Mouse (Mus musculus): Measurements from ENCODE around the gene Rnf157. TPM values are rescaled to one million over a fixed set of nuclear protein-coding genes. Genes with fewer than 3 reads are reported as not detected.

The Rnf157 gene
- polyA plus RNA-seq, 1 experiment from 2014 or later = 18.1 TPM

DNA sequence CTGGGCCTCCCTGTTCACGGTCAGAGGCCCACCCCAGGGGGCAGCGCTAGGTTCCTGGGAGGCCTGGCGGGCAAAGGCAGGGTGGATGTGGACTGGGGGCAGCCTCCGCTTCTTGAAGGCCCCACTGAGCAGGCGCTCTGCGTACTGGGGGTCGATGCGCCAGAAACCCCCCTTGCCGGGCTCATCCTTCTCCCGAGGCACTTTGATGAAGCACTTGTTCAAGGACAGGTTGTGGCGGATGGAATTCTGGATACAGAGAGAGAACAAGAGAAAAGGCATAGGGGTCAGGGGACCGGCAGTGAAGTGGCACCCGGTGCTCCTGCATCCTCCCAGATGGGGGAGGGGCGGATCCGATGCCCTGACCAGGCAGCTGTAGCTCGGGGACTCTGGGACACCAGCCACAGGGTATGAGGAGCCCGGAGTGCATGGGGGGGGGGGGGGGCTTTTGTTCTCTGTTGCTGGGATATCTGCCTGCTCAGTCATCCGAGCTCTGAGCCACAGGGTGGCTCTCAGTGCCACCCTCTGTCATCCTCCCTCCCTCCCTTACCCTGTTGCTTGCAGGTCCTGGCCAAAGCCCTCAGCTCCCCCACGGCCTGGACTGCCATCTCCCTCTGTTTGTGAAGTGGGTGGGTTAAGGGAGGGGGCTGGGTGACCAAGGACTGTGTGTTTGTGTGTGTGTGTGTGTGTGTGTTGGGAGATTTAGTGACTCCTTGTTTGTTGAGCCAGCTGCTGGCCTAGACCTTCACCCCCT lies 80.4 kb downstream of the Rnf157 start:
- Histone ChIP-seq H3K9me3 (ENCODE audit: control insufficient read depth, low read length) (no peaks in the 10 kb centered on the region), H3K27me3 (ENCODE audit: control insufficient read depth, insufficient read depth, low read length) (peaks cover 19% of the 10 kb centered on the region), H3K27ac (ENCODE audit: low read depth, low read length) (peak overlapping the region; percentile 54), H3K36me3 (ENCODE audit: control insufficient read depth, insufficient read depth, low read length) (no peaks in the 10 kb centered on the region), H3K4me1 (ENCODE audit: control insufficient read depth, insufficient read depth, low read length) (peaks cover 61% of the 10 kb centered on the region), H3K9ac (ENCODE audit: low read length) (peak overlapping the region; percentile 9; the same call in 1 of the 2 replicates), H3K4me2 (peak overlapping the region; percentile 0; the same call in 1 of the 2 replicates), H3K4me3 (ENCODE audit: low read depth, low read length) (no peak overlapping the region)
- ATAC-seq (ENCODE audit: low FRiP score) (peak; percentile 68), DNase-seq (ENCODE audit: low spot score, missing footprints) (peak; percentile 93)
- WGBS = 24% methylated on average over 19 of the region's 19 CpGs

DNA sequence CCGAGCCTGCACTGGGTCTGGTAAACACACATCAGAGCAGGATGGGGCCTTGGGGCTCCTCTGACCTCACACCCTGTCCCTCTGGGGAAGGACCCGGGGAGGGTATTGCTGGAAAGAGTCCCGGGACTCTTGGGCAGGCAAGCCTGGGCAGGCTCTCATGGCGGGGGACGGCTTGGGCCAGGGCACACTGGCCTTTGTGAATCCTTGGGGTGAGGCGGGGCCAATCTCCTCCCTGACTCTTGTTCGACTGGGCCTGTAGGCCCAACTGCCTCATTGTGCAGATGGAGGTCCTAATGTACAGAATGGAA lies 82.7 kb downstream of the Rnf157 start:
- H3K27me3 ChIP-seq (ENCODE audit: control insufficient read depth, insufficient read depth, low read length) = peaks cover 19% of the 10 kb centered on the region
- no peaks in the 10 kb centered on the region for H3K9me3 ChIP-seq (ENCODE audit: control insufficient read depth, low read length)
- no peaks in the 10 kb centered on the region for H3K36me3 ChIP-seq (ENCODE audit: control insufficient read depth, insufficient read depth, low read length)
- peak overlapping the region; percentile 60 for H3K27ac ChIP-seq (ENCODE audit: low read depth, low read length)
- WGBS = 60% methylated on average over 7 of the region's 7 CpGs
- H3K4me1 ChIP-seq (ENCODE audit: control insufficient read depth, insufficient read depth, low read length) = peaks cover 52% of the 10 kb centered on the region
- peak overlapping the region; percentile 36; the same call in 1 of the 2 replicates for H3K9ac ChIP-seq (ENCODE audit: low read length)
- no peak overlapping the region for H3K4me3 ChIP-seq (ENCODE audit: low read depth, low read length)
- ATAC-seq (ENCODE audit: low FRiP score) = no peak
- H3K4me2 ChIP-seq = no peak overlapping the region
- DNase-seq (ENCODE audit: low spot score, missing footprints) = no peak

DNA sequence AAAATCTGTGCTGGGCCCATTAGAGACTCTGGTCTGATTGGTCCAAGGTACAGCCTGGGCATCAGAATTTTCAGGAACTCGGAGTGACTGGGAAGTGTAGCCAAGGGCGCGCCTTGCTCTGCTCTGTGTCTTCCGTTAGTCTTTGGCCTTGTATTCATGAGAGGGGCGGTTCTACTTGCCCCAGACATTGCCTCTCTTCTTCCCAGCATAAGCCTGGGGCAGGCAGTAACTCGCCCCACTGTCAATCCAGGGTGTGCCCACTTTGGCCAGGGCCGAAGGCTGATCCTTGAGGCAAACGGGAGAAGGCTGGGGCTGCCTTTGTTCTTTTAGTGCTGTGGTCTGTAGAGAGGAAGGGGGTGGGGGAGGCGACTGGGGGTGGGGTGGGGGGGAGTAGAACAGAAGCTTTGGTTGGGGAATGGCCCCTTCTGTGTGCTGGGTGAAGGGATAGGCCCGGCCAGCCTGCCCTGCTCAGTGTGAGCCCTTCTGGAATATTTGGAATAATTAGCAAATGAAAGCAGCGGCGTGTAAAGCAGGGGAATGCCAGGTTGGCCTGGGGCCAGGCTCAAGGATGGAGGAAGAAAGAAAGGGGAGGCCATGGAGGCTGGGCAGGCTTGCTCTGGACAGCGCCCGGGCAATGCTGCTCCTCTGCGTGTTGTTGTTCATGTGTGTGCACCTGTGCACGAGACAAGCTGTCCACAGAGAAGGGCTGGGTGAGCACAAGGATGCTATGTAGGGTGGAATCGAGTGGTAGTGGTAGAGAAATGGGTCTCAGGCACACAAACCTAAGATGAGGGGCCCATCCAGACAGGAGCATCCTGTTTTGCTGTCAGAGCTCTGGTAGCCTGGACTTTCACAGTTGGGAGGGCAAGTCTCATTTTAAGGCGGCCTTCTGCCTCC lies 83.3 kb downstream of the Rnf157 start:
- ATAC-seq (ENCODE audit: low FRiP score) = peak; percentile 60; the same call in 1 of the 2 replicates
- no peak overlapping the region for H3K4me3 ChIP-seq (ENCODE audit: low read depth, low read length)
- peaks cover 16% of the 10 kb centered on the region for H3K27me3 ChIP-seq (ENCODE audit: control insufficient read depth, insufficient read depth, low read length)
- peak overlapping the region; percentile 60 for H3K27ac ChIP-seq (ENCODE audit: low read depth, low read length)
- no peak overlapping the region for H3K4me2 ChIP-seq
- peaks cover 46% of the 10 kb centered on the region for H3K4me1 ChIP-seq (ENCODE audit: control insufficient read depth, insufficient read depth, low read length)
- WGBS = 40% methylated on average over 18 of the region's 18 CpGs
- peak; percentile 92 for DNase-seq (ENCODE audit: low spot score, missing footprints)
- no peaks in the 10 kb centered on the region for H3K36me3 ChIP-seq (ENCODE audit: control insufficient read depth, insufficient read depth, low read length)
- peak overlapping the region; percentile 28 for H3K9ac ChIP-seq (ENCODE audit: low read length)
- H3K9me3 ChIP-seq (ENCODE audit: control insufficient read depth, low read length) = no peaks in the 10 kb centered on the region

DNA sequence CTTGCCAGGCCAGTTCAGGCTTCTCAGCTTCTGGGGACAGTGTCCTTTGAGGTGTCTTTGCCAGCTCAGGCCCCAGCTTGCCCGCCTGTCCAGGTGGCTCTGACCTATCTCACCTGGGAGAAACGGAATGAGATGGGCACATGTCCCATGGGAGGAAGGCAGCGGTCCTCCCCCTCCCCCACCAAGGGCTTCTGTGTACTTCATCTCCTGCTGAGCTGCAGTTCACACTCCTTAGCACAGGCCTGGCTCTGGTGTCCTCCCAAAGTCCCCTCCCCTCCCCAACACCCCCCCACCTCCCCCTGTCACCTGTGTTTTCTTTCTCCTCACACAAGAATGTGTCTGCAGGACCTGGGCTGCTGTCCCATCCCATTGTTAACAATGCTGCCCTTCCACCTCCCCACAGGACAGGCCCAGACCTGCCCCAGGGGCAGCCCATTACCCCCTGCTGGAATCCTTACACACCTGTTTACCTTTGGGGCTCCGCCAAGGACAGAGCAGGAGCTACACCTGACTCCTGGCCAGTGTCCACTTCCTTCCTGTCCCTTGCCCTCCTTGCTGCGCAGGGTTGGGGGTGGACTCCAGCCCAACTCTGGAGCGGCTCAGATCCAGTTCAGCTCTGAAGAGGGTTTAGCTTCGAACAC lies 85.7 kb downstream of the Rnf157 start:
- WGBS = 68% methylated on average over 7 of the region's 7 CpGs
- no peak overlapping the region for H3K4me2 ChIP-seq
- H3K9ac ChIP-seq (ENCODE audit: low read length) = no peak overlapping the region
- no peak overlapping the region for H3K27ac ChIP-seq (ENCODE audit: low read depth, low read length)
- H3K9me3 ChIP-seq (ENCODE audit: control insufficient read depth, low read length) = no peaks in the 10 kb centered on the region
- H3K36me3 ChIP-seq (ENCODE audit: control insufficient read depth, insufficient read depth, low read length) = no peaks in the 10 kb centered on the region
- ATAC-seq (ENCODE audit: low FRiP score) = no peak
- H3K27me3 ChIP-seq (ENCODE audit: control insufficient read depth, insufficient read depth, low read length) = no peaks in the 10 kb centered on the region; the same call in 1 of the 2 replicates
- peaks cover 22% of the 10 kb centered on the region for H3K4me1 ChIP-seq (ENCODE audit: control insufficient read depth, insufficient read depth, low read length)
- no peak overlapping the region for H3K4me3 ChIP-seq (ENCODE audit: low read depth, low read length)
- DNase-seq (ENCODE audit: low spot score, missing footprints) = no peak

DNA sequence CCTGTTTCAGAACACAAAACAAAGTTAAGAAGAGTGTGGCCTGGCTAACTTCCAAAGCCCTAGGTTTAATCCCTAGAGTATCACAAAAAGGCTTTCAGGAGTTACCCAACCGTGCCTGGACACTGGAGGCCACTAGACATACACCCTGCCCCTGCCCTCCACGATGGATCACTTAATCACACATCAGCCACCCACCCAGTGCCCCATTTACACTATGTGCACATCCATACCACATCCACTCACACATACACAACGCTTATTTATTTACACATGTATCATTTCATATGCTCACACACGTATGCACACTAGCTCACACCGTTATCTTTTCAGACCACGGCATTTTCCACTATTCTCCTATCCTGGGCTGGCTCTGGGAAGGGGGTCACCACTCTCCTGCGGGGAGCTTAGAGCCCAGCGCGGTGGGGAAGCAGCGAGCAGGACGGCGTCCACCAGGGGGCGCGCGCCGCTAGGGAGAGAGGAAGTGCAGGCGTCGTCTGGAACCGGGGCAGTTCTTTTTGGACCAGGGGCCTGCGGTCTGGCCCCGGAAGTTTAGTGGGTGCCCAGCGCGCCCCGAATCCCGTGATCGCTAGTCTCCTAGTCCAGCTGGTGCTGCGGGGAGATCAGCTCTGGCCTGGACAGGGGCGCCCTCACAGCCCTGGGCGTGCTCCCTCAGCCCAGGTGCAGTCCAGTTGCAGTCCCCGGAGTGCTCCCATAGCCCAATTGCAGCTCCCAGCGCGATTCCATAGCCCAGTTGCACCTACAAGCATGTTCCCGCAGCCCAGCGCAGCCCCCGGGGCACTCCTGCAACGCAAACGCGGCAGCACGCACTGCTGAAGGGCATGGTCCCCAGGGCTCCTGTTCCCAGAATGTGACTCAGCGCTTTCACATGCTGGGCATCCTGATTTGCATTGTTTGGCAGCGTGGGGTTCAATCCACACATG lies 93.8 kb downstream of the Rnf157 start:
- DNase-seq (ENCODE audit: low spot score, missing footprints) = peak; percentile 99
- Histone ChIP-seq H3K9me3 (ENCODE audit: control insufficient read depth, low read length) (no peaks in the 10 kb centered on the region), H3K27me3 (ENCODE audit: control insufficient read depth, insufficient read depth, low read length) (no peaks in the 10 kb centered on the region), H3K4me3 (ENCODE audit: low read depth, low read length) (peak overlapping the region; percentile 32), H3K27ac (ENCODE audit: low read depth, low read length) (no peak overlapping the region), H3K4me2 (peak overlapping the region; percentile 84), H3K36me3 (ENCODE audit: control insufficient read depth, insufficient read depth, low read length) (no peaks in the 10 kb centered on the region), H3K9ac (ENCODE audit: low read length) (peak overlapping the region; percentile 68), H3K4me1 (ENCODE audit: control insufficient read depth, insufficient read depth, low read length) (peaks cover 10% of the 10 kb centered on the region)
- WGBS = under 1% methylated on average over 41 of the region's 41 CpGs
- ATAC-seq (ENCODE audit: low FRiP score) = peak; percentile 78

DNA sequence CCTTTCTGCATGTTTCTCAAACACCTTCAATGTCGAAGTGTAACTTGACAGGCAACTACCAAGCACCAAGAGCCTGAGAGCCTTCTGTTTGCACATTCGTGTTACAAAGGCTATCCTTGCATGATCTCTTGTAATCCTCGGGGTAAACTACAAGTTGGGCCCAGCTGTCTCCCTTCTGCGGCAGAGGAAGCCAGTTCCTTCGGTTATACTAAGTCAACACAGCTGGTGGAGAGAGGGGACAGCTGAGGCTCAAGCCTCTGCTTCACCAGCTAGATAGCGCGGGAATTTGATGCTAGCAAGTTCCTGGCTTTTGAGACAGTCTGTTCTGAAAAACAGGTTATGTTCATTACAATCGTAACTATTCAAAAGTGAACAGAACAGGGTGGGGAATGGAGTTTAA lies 100.5 kb downstream of the Rnf157 start:
- no peak overlapping the region for H3K27ac ChIP-seq (ENCODE audit: low read depth, low read length)
- no peaks in the 10 kb centered on the region for H3K27me3 ChIP-seq (ENCODE audit: control insufficient read depth, insufficient read depth, low read length)
- H3K4me1 ChIP-seq (ENCODE audit: control insufficient read depth, insufficient read depth, low read length) = peaks cover 5% of the 10 kb centered on the region
- no peak overlapping the region for H3K4me3 ChIP-seq (ENCODE audit: low read depth, low read length)
- no peak overlapping the region for H3K4me2 ChIP-seq
- no peak overlapping the region for H3K9ac ChIP-seq (ENCODE audit: low read length)
- H3K9me3 ChIP-seq (ENCODE audit: control insufficient read depth, low read length) = no peaks in the 10 kb centered on the region
- ATAC-seq (ENCODE audit: low FRiP score) (peak; percentile 59; the same call in 1 of the 2 replicates), DNase-seq (ENCODE audit: low spot score, missing footprints) (peak; percentile 85)
- no peaks in the 10 kb centered on the region for H3K36me3 ChIP-seq (ENCODE audit: control insufficient read depth, insufficient read depth, low read length)
- 63% methylated on average over 8 of the region's 8 CpGs for WGBS

DNA sequence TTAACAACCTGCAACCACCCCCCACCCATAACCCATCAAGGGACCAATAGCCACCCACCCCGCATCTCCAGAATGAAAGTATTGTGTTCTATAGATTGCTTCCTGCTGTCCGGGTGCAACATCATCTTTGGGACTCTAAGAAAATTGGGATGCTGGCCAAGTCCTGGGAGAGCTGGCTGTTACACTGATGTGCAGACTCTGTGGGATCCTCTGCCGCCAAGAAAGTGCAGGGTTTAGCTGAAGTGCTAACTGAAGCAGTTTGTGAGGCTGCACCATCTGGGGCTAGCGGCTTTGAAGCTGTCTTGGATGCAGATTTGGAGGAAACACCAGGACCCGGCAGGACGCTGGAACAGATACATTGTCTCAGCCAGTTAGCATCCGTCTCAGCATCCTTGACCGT lies 101.7 kb downstream of the Rnf157 start:
- H3K4me1 ChIP-seq (ENCODE audit: control insufficient read depth, insufficient read depth, low read length) = peaks cover 5% of the 10 kb centered on the region
- ATAC-seq (ENCODE audit: low FRiP score) (no peak), DNase-seq (ENCODE audit: low spot score, missing footprints) (no peak)
- H3K9me3 ChIP-seq (ENCODE audit: control insufficient read depth, low read length) = no peaks in the 10 kb centered on the region
- no peaks in the 10 kb centered on the region for H3K27me3 ChIP-seq (ENCODE audit: control insufficient read depth, insufficient read depth, low read length)
- no peak overlapping the region for H3K4me3 ChIP-seq (ENCODE audit: low read depth, low read length)
- no peak overlapping the region for H3K4me2 ChIP-seq
- H3K36me3 ChIP-seq (ENCODE audit: control insufficient read depth, insufficient read depth, low read length) = no peaks in the 10 kb centered on the region
- no peak overlapping the region for H3K9ac ChIP-seq (ENCODE audit: low read length)
- 64% methylated on average over 8 of the region's 8 CpGs for WGBS
- no peak overlapping the region for H3K27ac ChIP-seq (ENCODE audit: low read depth, low read length)

DNA sequence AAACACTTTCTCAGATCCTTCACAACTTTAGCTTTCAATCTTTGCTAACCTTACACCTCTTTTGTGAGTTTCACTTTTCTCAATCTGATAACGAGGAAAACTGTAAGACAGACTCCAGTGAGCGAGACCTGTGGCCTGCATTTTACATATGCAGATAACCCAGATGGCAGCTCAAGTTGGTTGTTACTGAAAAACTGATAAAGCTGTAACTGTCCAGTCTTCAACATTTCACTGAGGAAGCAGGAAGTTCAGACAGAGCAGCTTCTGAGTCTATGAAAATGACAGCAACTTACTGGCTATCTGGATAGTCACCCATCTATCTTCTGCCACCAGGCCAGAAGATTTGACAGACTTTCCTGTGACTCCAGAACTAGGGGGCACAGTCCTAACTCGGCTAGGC lies 103.2 kb downstream of the Rnf157 start:
- Histone ChIP-seq H3K9ac (ENCODE audit: low read length) (no peak overlapping the region), H3K27me3 (ENCODE audit: control insufficient read depth, insufficient read depth, low read length) (no peaks in the 10 kb centered on the region), H3K4me3 (ENCODE audit: low read depth, low read length) (no peak overlapping the region), H3K9me3 (ENCODE audit: control insufficient read depth, low read length) (no peaks in the 10 kb centered on the region), H3K4me1 (ENCODE audit: control insufficient read depth, insufficient read depth, low read length) (peaks cover 6% of the 10 kb centered on the region; the same call in 1 of the 2 replicates), H3K4me2 (no peak overlapping the region), H3K36me3 (ENCODE audit: control insufficient read depth, insufficient read depth, low read length) (peaks cover 1% of the 10 kb centered on the region; the same call in 1 of the 2 replicates), H3K27ac (ENCODE audit: low read depth, low read length) (no peak overlapping the region)
- ATAC-seq (ENCODE audit: low FRiP score) = no peak
- WGBS = 84% methylated on average over 3 of the region's 3 CpGs
- no peak for DNase-seq (ENCODE audit: low spot score, missing footprints)
